Mouse (Mus musculus): Measurements from ENCODE around the gene Epor. TPM values are rescaled to one million over a fixed set of nuclear protein-coding genes. Genes with fewer than 3 reads are reported as not detected.

Gene Epor
- total RNA-seq (2021), result 1 to 10 TPM in 1 of 2 experiments, under 1 TPM in 1; 0.84 to 2.1 TPM
- long read RNA-seq, experiment 1, partial matches to known transcripts, result 0 of 2 reads
- long read RNA-seq, experiment 1, other reads (novel, unspliced or antisense), result 1 of 2 reads
- long read RNA-seq, experiment 2, result 0 reads

- peak; percentile 73 to 88 for DNase-seq
Measured at GRCm38 (mm10) chr9:21963417-21963816, at the start of gene Epor. Gene Epor, minus strand, starts transcription at chr9:21963506.

DNA sequence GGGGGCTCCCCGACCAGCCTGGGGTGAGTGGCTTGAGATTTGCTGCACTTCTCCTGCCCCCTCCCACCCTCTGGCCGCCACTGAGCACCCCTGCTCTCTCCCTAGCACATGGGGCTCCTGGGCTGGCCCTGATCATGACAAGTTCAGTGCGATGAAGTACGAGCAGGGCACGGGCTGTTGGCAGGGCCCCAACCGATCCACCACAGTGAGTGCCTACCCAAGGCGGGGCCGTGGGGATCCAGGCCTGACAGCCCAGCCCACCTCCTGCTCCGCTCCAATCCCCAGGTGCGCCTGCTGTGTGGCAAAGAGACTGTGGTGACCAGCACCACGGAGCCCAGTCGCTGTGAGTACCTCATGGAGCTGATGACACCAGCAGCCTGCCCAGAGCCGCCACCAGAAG is 49.4 kb upstream of the Epor start:
- DNase-seq, result no peak

- DNase-seq, result no peak
Measured at GRCm38 (mm10) chr9:22011055-22011454, 47.7 kb upstream of the Epor start.

DNA sequence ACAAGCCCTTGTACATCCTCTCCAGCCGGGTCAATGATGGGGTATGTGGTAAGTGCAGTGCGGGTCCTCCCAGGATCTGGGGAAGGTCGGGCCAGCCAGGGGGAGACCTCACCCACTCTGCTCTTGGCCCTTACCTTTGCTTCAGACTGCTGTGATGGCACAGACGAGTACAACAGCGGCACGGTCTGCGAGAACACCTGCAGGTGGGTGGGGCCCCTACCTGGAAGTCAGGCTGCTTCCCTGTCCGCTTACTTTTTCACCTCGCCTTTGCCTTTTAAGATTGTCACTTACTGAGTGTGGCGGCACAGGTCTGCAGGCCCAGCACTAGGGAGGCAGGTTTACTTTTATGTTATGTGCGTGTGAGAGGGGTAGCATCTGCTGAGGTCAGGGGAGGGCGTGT is 41.2 kb upstream of the Epor start:
- no peak for DNase-seq

DNA sequence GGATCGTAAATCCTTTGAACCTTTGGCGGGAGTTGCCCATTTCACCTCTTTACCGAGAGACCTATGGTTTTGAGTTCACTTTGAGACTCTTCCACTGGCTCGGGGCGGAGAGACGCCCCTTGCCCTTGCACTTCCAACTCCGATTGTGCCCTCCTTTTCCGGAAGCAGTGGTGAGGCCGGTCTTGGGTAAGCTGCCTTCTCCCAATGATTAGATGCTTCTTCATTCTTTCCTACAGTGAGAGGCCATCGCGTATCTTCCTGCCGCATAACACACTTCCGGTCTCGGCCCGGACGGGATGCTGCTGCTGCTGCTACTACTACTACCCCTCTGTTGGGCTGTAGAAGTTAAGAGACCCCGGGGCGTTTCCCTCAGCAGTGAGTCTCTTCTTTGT is 39.9 kb upstream of the Epor start:
- DNase-seq, result no peak

- peak; percentile 99 to 100 for DNase-seq
Measured at GRCm38 (mm10) chr9:22002194-22003162, 39.2 kb upstream of the Epor start, which contains the start of the genes Ccdc151 and Prkcsh. Gene Ccdc151, minus strand, starts transcription at chr9:22002634. Gene Prkcsh, plus strand, starts transcription at chr9:22002806.

DNA sequence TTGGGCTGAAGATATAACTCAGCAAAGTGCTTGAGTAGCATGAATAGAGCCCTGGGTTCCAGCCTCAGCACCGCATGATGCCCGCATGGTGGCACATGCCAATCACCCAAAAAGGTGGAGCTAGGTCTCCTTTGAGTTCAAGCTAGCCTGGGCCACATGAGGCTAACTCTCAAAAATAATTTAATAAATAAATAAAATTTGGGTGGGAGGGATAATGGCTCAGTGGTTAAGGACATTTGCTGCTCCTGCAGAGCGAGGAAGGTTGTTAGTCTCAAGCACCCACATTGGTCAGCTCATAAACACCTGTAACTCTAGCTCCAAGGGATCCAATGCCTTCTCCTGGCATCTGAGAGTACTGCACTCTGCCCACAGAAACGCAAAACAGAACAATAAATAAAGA is 38.3 kb upstream of the Epor start:
- no peak for DNase-seq

GRCm38 (mm10) chr9:22000296-22000695 is 37.0 kb upstream of the Epor start:
- DNase-seq, result no peak

DNA sequence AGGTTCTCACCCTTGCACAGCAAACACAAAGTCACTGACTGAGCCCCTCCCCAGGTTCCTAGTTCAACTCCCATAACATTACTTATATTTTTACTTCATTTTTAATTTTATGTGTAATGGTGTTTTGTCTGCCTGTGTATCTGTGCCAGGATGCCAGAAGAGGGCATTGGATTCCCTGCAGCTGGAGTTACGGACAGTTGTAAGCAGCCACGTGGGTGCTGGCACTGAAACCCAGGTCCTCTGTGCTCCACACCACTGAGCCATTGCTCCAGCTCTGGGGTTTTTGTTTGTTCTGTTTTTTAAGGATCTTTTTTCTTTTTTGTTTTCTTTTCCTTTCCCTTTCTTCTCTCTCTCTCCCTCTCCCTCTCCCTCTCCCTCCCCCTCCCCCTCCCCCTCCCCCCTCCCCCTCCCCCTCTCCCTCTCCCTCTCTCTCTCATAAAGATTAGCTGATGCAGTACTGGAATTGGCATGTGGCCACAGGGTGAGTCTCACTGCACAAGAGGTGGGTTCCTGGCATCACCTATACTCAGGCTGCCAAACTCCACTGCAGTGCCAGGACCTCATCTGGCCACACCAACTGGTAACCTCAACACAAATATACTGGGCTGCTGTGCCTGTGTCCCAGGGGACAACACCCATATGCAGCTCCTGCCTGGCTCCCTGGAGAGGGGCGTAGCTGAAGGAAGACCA is 33.0 kb upstream of the Epor start:
- no peak for DNase-seq

GRCm38 (mm10) chr9:21992227-21992626 is 28.9 kb upstream of the Epor start:
- DNase-seq, result no peak

GRCm38 (mm10) chr9:21989230-21990110 is 26.2 kb upstream of the Epor start, which contains the start of gene Rgl3:
Gene Rgl3, minus strand, starts transcription at chr9:21989446.
- DNase-seq, result peak; percentile 76 to 80

GRCm38 (mm10) chr9:21988421-21989101 is 25.3 kb upstream of the Epor start:
- DNase-seq, result peak in 1 of 2 experiments; percentile 12

- no peak for DNase-seq
Measured at GRCm38 (mm10) chr9:21987592-21988342, 24.5 kb upstream of the Epor start.

GRCm38 (mm10) chr9:21983911-21984310 is 20.6 kb upstream of the Epor start:
- DNase-seq, result no peak

GRCm38 (mm10) chr9:21978398-21979128 is 15.3 kb upstream of the Epor start:
- no peak for DNase-seq

DNA sequence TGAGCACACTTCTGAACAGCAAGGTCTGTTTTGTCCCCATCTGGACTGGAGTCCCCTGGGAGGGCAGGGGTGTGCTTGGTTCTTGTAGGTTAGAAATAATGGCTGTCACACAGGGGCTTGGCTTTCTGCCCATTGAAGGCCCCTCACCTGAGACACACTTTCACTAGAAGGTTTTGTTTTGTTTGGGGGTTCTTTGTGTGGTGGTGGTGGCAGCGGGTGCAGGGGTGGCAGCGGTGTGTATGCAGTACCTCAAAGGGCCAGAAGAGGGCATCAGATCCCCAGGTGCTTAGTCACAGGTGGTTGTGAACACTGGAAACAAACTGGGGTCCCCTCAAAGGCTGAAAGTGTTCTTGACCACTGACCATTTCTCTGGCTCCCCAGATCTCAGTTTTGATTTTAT is 14.7 kb upstream of the Epor start:
- peak in 1 of 2 experiments; percentile 66 for DNase-seq

DNA sequence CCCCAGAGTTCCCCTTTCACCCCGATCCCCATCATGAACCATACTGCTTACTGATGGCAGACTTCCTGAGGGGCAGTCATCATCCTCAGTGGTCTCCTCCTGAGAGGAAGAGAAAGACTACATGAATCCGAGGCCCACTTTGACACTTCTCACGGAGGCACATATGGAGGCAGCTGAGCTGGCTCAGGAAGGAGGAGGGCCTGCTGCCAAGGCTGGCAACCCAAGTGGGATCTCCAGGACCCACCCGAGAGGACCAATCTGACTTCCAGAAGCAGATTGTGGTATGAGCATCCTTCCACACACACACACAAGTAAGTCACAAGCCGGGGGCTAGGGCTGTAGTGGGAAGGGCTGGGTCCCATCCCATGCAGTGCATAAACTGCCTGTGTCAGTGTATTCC is 14.0 kb upstream of the Epor start:
- DNase-seq, result no peak

- no peak for DNase-seq
Measured at GRCm38 (mm10) chr9:21976626-21977175, 13.4 kb upstream of the Epor start.

DNA sequence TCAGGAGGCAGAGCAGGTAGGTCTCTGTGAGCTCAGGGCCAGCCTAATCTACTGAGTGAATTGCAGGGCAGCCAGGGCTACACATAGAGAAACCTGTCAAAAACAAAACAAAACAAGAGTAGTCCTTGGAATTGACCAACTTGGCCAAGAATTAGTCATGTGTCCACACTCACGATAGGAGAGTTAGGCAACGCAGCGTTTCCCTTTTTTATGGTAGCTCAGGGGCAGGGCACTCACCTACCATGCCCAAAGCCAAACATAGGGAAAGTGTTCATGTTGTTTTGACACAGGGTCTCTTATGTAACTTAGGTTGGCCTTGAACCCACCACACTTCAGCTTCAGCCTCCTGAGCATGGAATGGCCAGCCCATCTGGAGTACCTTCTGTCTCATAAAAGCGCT is 6.0 kb upstream of the Epor start:
- no peak for DNase-seq
